Mouse (Mus musculus): Measurements from ENCODE around the gene Shtn1. TPM values are rescaled to one million over a fixed set of nuclear protein-coding genes. Genes with fewer than 3 reads are reported as not detected.

Shtn1 gene
- polyA plus RNA-seq, 1 experiment from 2014 or later = 4.7 TPM

- H3K4me1 ChIP-seq = peaks cover 8% of the 10 kb centered on the region; the same call in 1 of the 2 replicates
- 87% methylated on average over 9 of the region's 9 CpGs for WGBS
- no peaks in the 10 kb centered on the region for H3K36me3 ChIP-seq
- no peaks in the 10 kb centered on the region for H3K27me3 ChIP-seq
- H3K4me3 ChIP-seq = no peak overlapping the region
- no peak overlapping the region for H3K27ac ChIP-seq
- no peak for ATAC-seq (ENCODE audit: insufficient number of reproducible peaks, insufficient read depth, low FRiP score, low TSS enrichment)
- H3K9ac ChIP-seq = no peak overlapping the region
- H3K4me2 ChIP-seq (replicated peaks) = no peak overlapping the region
- H3K9me3 ChIP-seq = no peaks in the 10 kb centered on the region
These were observed 24.3 kb downstream of the Shtn1 start for GRCm38 (mm10) chr19:59051622-59052021.

GRCm38 (mm10) chr19:59048852-59049251, 27.0 kb downstream of the Shtn1 start:
- H3K27me3 ChIP-seq = no peaks in the 10 kb centered on the region
- no peaks in the 10 kb centered on the region for H3K36me3 ChIP-seq
- H3K4me3 ChIP-seq = no peak overlapping the region
- WGBS = 80% methylated on average over 6 of the region's 6 CpGs
- no peak overlapping the region for H3K27ac ChIP-seq
- peaks cover 8% of the 10 kb centered on the region; the same call in 1 of the 2 replicates for H3K4me1 ChIP-seq
- H3K4me2 ChIP-seq (replicated peaks) = no peak overlapping the region
- H3K9ac ChIP-seq = no peak overlapping the region
- no peak for ATAC-seq (ENCODE audit: insufficient number of reproducible peaks, insufficient read depth, low FRiP score, low TSS enrichment)
- H3K9me3 ChIP-seq = no peaks in the 10 kb centered on the region

DNA sequence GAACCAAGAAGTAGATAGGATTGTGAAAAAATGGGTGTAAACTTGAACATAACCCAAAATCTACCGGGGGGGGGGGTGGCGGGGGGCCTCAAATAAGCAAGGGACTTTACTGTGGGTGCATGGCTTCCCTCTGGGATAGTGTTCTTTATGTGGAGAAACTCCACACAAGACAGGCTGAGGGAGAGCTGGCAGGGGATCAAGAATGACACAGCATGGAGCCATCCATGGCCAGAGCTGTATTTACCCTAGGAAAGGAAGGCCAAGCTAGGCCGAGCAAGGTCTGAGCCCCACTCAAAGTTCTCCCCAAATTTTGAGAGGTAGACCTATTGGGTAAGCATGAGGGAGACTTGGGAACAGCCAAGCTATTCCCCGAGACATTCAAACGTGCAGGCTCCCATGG, 28.4 kb downstream of the Shtn1 start:
- H3K27me3 ChIP-seq = no peaks in the 10 kb centered on the region
- H3K9me3 ChIP-seq = no peaks in the 10 kb centered on the region
- no peak overlapping the region for H3K4me2 ChIP-seq (replicated peaks)
- H3K9ac ChIP-seq = no peak overlapping the region
- no peaks in the 10 kb centered on the region for H3K36me3 ChIP-seq
- no peak overlapping the region for H3K27ac ChIP-seq
- H3K4me3 ChIP-seq = no peak overlapping the region
- ATAC-seq (ENCODE audit: insufficient number of reproducible peaks, insufficient read depth, low FRiP score, low TSS enrichment) = no peak
- WGBS = 79% methylated on average over 5 of the region's 5 CpGs
- H3K4me1 ChIP-seq = peaks cover 2% of the 10 kb centered on the region; the same call in 1 of the 2 replicates

- Histone ChIP-seq H3K27me3 (no peaks in the 10 kb centered on the region), H3K9ac (no peak overlapping the region), H3K9me3 (no peaks in the 10 kb centered on the region), H3K36me3 (no peaks in the 10 kb centered on the region), H3K27ac (no peak overlapping the region), H3K4me2 (replicated peaks) (no peak overlapping the region), H3K4me3 (no peak overlapping the region), H3K4me1 (no peaks in the 10 kb centered on the region)
- 76% methylated on average over 3 of the region's 3 CpGs for WGBS
- no peak for ATAC-seq (ENCODE audit: insufficient number of reproducible peaks, insufficient read depth, low FRiP score, low TSS enrichment)
These were observed 34.8 kb downstream of the Shtn1 start for GRCm38 (mm10) chr19:59041086-59041485.

DNA sequence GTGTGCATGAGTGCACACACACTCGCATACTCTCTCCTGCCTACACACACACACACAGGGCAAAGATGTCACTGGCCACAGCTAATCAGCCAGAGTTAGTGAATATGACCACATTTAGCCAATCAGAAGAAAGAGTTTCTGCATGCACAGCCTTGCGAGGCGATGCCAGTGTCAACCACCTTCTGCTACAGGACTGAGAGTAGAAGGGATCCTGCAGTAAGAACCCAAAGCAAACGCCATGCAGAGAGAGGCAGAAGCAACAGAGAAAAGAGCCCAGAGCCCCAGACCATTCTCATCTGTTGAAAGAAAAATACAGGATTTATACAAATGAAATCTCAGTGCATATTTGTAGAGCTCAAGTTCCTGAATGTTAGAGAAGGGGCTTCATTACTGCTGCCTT, 37.1 kb downstream of the Shtn1 start:
- H3K4me2 ChIP-seq (replicated peaks) = no peak overlapping the region
- 77% methylated on average over 4 of the region's 4 CpGs for WGBS
- no peak for ATAC-seq (ENCODE audit: insufficient number of reproducible peaks, insufficient read depth, low FRiP score, low TSS enrichment)
- no peaks in the 10 kb centered on the region for H3K9me3 ChIP-seq
- H3K27me3 ChIP-seq = no peaks in the 10 kb centered on the region
- H3K9ac ChIP-seq = no peak overlapping the region
- no peaks in the 10 kb centered on the region for H3K4me1 ChIP-seq
- H3K4me3 ChIP-seq = no peak overlapping the region
- H3K36me3 ChIP-seq = no peaks in the 10 kb centered on the region
- no peak overlapping the region for H3K27ac ChIP-seq

DNA sequence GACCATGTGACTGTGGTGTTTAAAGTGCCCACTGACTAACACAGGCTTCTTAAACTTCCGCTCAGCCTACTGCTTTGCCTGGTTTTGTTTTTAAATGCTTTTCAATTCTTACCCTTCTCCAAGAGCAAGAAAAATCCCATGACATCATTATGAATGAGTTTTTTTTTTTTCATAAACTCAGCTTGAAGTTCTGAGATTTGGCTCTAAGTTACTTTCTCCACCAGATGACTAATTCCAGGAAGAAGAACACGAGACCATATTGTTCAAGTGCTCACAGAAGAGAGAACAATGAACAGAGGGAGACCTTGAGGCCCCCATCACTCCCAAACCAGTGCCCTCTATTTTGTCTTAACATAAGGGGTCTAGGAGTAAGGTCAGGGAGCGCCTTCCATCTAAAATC, 39.1 kb downstream of the Shtn1 start:
- no peak overlapping the region for H3K4me3 ChIP-seq
- 62% methylated on average over 3 of the region's 3 CpGs for WGBS
- no peaks in the 10 kb centered on the region for H3K27me3 ChIP-seq
- no peak overlapping the region for H3K4me2 ChIP-seq (replicated peaks)
- H3K4me1 ChIP-seq = no peaks in the 10 kb centered on the region
- H3K9me3 ChIP-seq = no peaks in the 10 kb centered on the region
- ATAC-seq (ENCODE audit: insufficient number of reproducible peaks, insufficient read depth, low FRiP score, low TSS enrichment) = no peak
- H3K9ac ChIP-seq = no peak overlapping the region
- no peaks in the 10 kb centered on the region for H3K36me3 ChIP-seq
- no peak overlapping the region for H3K27ac ChIP-seq

GRCm38 (mm10) chr19:59033241-59033640, 42.7 kb downstream of the Shtn1 start:
- H3K9ac ChIP-seq = no peak overlapping the region
- 62% methylated on average over 4 of the region's 4 CpGs for WGBS
- no peaks in the 10 kb centered on the region for H3K4me1 ChIP-seq
- no peak overlapping the region for H3K27ac ChIP-seq
- no peaks in the 10 kb centered on the region for H3K9me3 ChIP-seq
- no peaks in the 10 kb centered on the region for H3K27me3 ChIP-seq
- no peak for ATAC-seq (ENCODE audit: insufficient number of reproducible peaks, insufficient read depth, low FRiP score, low TSS enrichment)
- no peaks in the 10 kb centered on the region for H3K36me3 ChIP-seq
- H3K4me3 ChIP-seq = no peak overlapping the region
- no peak overlapping the region for H3K4me2 ChIP-seq (replicated peaks)

DNA sequence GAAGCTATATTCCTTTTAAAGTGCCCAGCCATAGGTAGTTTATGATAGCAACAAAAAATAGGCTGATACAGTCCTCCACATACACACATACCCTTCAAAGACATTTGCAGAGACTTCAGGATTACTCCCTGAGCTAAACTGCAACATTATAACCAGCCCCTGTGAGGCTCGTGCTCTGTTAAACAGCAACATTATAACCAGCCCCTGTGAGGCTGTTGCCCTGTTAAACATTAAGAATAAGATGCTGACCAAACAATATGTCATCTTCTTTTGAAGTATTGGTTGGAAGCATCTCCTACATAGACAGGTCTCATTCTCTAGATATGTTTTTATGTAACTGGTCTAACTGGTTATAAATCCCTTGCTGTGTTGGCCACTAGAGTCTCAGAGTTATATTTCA, 45.7 kb downstream of the Shtn1 start:
- 84% methylated on average over 1 of the region's 1 CpGs for WGBS
- no peaks in the 10 kb centered on the region for H3K36me3 ChIP-seq
- H3K9me3 ChIP-seq = no peaks in the 10 kb centered on the region
- no peak overlapping the region for H3K27ac ChIP-seq
- H3K27me3 ChIP-seq = no peaks in the 10 kb centered on the region
- H3K4me2 ChIP-seq (replicated peaks) = no peak overlapping the region
- no peaks in the 10 kb centered on the region for H3K4me1 ChIP-seq
- no peak overlapping the region for H3K9ac ChIP-seq
- no peak for ATAC-seq (ENCODE audit: insufficient number of reproducible peaks, insufficient read depth, low FRiP score, low TSS enrichment)
- H3K4me3 ChIP-seq = no peak overlapping the region

DNA sequence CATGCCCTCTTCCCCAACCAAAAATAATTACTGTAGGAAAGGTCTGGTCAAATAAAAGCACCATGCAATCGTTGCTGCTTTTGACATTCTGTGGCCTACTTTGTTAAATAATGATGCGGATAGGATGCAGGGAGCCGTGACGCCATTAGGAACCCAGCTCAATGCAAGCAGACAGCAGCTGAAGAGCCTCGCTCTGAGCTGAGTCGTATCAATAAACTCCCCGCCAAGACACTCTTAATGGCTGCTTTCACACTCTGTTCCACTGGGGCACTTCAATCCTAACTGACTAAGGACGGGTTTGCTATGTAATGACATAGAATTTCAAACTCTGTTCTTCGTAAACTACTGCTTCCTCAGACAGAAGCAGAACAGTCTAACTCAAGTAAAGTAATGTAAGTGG, 46.9 kb downstream of the Shtn1 start:
- WGBS = 79% methylated on average over 9 of the region's 9 CpGs
- no peak for ATAC-seq (ENCODE audit: insufficient number of reproducible peaks, insufficient read depth, low FRiP score, low TSS enrichment)
- Histone ChIP-seq H3K4me1 (no peaks in the 10 kb centered on the region), H3K27me3 (no peaks in the 10 kb centered on the region), H3K27ac (no peak overlapping the region), H3K36me3 (no peaks in the 10 kb centered on the region), H3K9me3 (no peaks in the 10 kb centered on the region), H3K9ac (no peak overlapping the region), H3K4me2 (replicated peaks) (no peak overlapping the region), H3K4me3 (no peak overlapping the region)

- Histone ChIP-seq H3K27ac (no peak overlapping the region), H3K4me1 (no peaks in the 10 kb centered on the region), H3K27me3 (no peaks in the 10 kb centered on the region), H3K9me3 (no peaks in the 10 kb centered on the region), H3K4me3 (no peak overlapping the region), H3K9ac (no peak overlapping the region), H3K4me2 (replicated peaks) (no peak overlapping the region), H3K36me3 (no peaks in the 10 kb centered on the region)
- WGBS = 95% methylated on average over 3 of the region's 3 CpGs
- ATAC-seq (ENCODE audit: insufficient number of reproducible peaks, insufficient read depth, low FRiP score, low TSS enrichment) = no peak
These were observed 47.8 kb downstream of the Shtn1 start for GRCm38 (mm10) chr19:59028130-59028529.

DNA sequence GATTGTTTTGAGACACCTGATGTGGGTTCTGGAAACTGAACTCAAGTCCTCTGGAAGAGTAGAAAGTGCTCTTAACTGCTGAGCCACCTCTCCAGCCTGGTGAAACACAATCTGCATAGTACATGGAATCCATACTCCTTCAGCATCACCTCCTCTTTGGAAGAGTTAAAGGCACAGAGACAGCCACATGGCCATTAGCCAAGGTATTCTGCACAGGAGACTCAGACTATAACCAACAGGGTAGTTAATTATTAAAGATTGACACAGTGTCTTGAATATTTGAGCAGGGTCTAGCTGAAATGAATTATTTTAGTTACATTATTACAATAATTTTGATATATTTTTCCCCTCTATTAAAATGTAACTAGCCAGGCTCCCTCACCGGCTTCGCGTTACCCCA, 52.0 kb downstream of the Shtn1 start:
- Histone ChIP-seq H3K9me3 (0 out of 2 replicates have a peak, but pooled peaks cover 4% of the 10 kb centered on the region), H3K27ac (no peak overlapping the region), H3K27me3 (no peaks in the 10 kb centered on the region), H3K36me3 (no peaks in the 10 kb centered on the region), H3K4me1 (no peaks in the 10 kb centered on the region), H3K4me3 (no peak overlapping the region), H3K4me2 (replicated peaks) (no peak overlapping the region), H3K9ac (no peak overlapping the region)
- no peak for ATAC-seq (ENCODE audit: insufficient number of reproducible peaks, insufficient read depth, low FRiP score, low TSS enrichment)
- 94% methylated on average over 3 of the region's 3 CpGs for WGBS

GRCm38 (mm10) chr19:59021644-59022043, 54.3 kb downstream of the Shtn1 start:
- Histone ChIP-seq H3K27me3 (no peaks in the 10 kb centered on the region), H3K4me1 (no peaks in the 10 kb centered on the region), H3K27ac (no peak overlapping the region), H3K9me3 (0 out of 2 replicates have a peak, but pooled peaks cover 4% of the 10 kb centered on the region), H3K9ac (no peak overlapping the region), H3K4me2 (replicated peaks) (no peak overlapping the region), H3K4me3 (no peak overlapping the region), H3K36me3 (no peaks in the 10 kb centered on the region)
- ATAC-seq (ENCODE audit: insufficient number of reproducible peaks, insufficient read depth, low FRiP score, low TSS enrichment) = 0 out of 2 replicates have a peak, but pooled peaks have one; percentile 10

- whole genome bisulfite sequencing = 80% methylated on average over 5 of the region's 5 CpGs
- Histone ChIP-seq H3K4me3 (no peak overlapping the region), H3K9ac (no peak overlapping the region), H3K4me1 (no peaks in the 10 kb centered on the region), H3K27me3 (no peaks in the 10 kb centered on the region), H3K4me2 (replicated peaks) (no peak overlapping the region), H3K27ac (no peak overlapping the region), H3K9me3 (no peaks in the 10 kb centered on the region), H3K36me3 (no peaks in the 10 kb centered on the region)
- no peak for ATAC-seq (ENCODE audit: insufficient number of reproducible peaks, insufficient read depth, low FRiP score, low TSS enrichment)
These were observed 65.1 kb downstream of the Shtn1 start for GRCm38 (mm10) chr19:59010802-59011201.
